Mouse (Mus musculus) heart, embryonic 15.5 days (tissue): Measurements from ENCODE around the gene Hsf3. TPM values are rescaled to one million over a fixed set of nuclear protein-coding genes. Genes with fewer than 3 reads are reported as not detected.
"Not testable (repeated sequence)": the region's sequence is repeated elsewhere in the genome, so short reads cannot be mapped to it uniquely, and the experiment has no call there.

ENCODE experiments used
- ATAC-seq: fragments of 200-750 bp; cut with Nextera tagmentation; replicated peaks from 2 replicates; pipeline ENCODE4 v1.8.0; 2017; ENCODE audit warnings: low read depth, moderate TSS enrichment; ENCODE audit not compliant: insufficient number of reproducible peaks, insufficient read depth, low FRiP score
- H3K27ac ChIP-seq: fragments of 300-500 bp; sonication (generic); 2 replicates; pipeline ENCODE4 v1.5.1; 2015; ENCODE audit warnings: mild to moderate bottlenecking, inconsistent platforms
- H3K27me3 ChIP-seq: fragments of 300-500 bp; sonication (generic); 2 replicates; pipeline ENCODE4 v1.6.1; 2015; ENCODE audit warnings: inconsistent platforms
- H3K36me3 ChIP-seq: fragments of 300-500 bp; sonication (generic); 2 replicates; pipeline ENCODE4 v1.6.1; 2015; ENCODE audit warnings: mild to moderate bottlenecking, inconsistent platforms
- H3K4me1 ChIP-seq: fragments of 300-500 bp; sonication (generic); replicated peaks from 2 replicates; pipeline ENCODE4 v1.6.1; 2015; ENCODE audit warnings: inconsistent platforms
- H3K4me2 ChIP-seq: fragments of 300-500 bp; sonication (generic); 2 replicates; pipeline ENCODE4 v1.6.1; 2015; ENCODE audit warnings: inconsistent platforms, mild to moderate bottlenecking, moderate library complexity
- H3K4me3 ChIP-seq: fragments of 300-500 bp; sonication (generic); 2 replicates; pipeline ENCODE4 v1.5.1; 2015; ENCODE audit warnings: mild to moderate bottlenecking, inconsistent platforms
- H3K9ac ChIP-seq: fragments of 300-500 bp; sonication (generic); 2 replicates; pipeline ENCODE4 v1.6.1; 2015; ENCODE audit warnings: mild to moderate bottlenecking, inconsistent platforms
- H3K9me3 ChIP-seq: fragments of 300-500 bp; sonication (generic); replicated peaks from 2 replicates; pipeline ENCODE4 v1.6.1; 2016; ENCODE audit warnings: inconsistent platforms
- WGBS: fragments of 180-500 bp; shearing (Covaris S2); methylation state at CpG from one replicate; pipeline ENCODE4 v1.1.7; 2015; ENCODE audit warnings: mixed read lengths; 5-methylcytosine and 5-hydroxymethylcytosine counted together
- polyA plus RNA-seq: library from polyadenylated mRNA; unstranded; fragments of >200 nt; fragmentation: Nextera tagmentation; extraction: Ambion mirVana; gene quantifications from 2 replicates; pipeline ENCODE4 v1.2.1, GENCODE M21; 2015

The Hsf3 gene
- polyA plus RNA-seq, result 0.06 and 0.09 TPM in 2 replicates

DNA sequence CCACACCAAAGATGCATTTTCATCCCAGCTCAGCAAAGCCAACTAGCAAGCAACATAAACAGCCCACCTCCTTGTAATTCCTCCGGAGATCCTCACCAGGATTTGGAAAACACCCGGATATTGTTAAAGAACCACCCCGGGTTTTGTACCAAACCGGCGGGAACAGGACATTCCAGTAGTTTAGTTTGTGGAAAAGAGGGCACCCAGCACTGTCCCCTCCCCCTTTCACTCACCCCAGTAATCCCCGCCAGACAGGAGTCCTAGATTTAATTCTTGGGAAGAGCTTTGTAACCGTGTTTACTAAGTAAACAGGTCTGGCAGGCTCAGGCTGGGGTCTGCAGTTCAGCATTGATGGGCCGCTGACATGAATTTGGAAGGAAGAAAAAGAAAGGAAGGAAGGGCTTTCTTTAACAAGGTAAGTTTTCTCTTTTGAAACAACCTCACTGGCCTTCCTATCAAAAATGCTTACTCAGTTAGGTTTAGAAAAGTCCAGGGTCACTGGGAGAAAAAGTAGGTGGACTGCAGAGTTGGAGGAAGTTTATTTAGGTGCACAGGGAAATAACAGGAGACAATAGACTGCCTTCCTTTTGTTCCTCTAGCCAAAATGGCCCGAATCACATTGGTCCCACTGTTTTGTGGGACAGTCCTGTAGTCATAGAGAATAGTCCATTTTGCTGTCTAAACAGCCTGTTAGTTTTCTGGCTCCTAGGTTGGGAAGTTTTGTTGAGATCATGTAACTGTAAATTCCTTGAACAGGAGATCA lies at the start of gene Hsf3:
TSS of gene Hsf3 (minus strand) at position 94 of the 763 bp plus-strand sequence.
- no peaks in the 10 kb centered on the region for H3K36me3 ChIP-seq
- H3K4me1 ChIP-seq, result no peaks in the 10 kb centered on the region
- H3K27ac ChIP-seq, result no peak within 1 kb of the TSS
- no peaks in the 10 kb centered on the region for H3K9me3 ChIP-seq
- H3K9ac ChIP-seq, result no peak within 1 kb of the TSS
- H3K27me3 ChIP-seq, result no peaks in the 10 kb centered on the region
- peak within 1 kb of the TSS; percentile 53 for H3K4me2 ChIP-seq
- ATAC-seq, result no peak
- H3K4me3 ChIP-seq, result peak within 1 kb of the TSS; percentile 45
- WGBS, result 14% methylated on average over 9 of the region's 9 CpGs

DNA sequence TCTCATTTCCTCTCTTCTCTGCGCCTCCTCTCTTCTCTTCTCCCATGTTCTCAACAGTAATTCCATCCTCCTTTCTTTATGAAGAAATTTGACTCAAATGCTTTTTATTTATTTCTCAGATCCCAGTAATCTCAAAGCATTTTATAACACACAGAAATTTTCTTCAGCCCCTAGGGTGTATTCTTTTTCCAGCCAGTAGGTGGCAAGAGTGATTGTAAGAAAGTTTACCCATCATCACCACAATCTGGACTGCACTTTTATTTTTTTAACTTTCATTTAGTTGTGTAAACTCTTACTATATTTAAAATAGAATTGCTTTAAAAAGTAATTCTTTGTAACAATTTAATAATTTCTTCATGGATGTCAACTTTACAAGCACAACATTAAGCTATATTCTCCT lies 45.5 kb upstream of the Hsf3 start:
- no peak for ATAC-seq
- no peak overlapping the region for H3K4me2 ChIP-seq
- H3K9ac ChIP-seq, result no peak overlapping the region
- no peaks in the 10 kb centered on the region for H3K4me1 ChIP-seq
- no peak overlapping the region for H3K27ac ChIP-seq
- H3K27me3 ChIP-seq, result no peaks in the 10 kb centered on the region
- H3K9me3 ChIP-seq, result no peaks in the 10 kb centered on the region
- no peak overlapping the region for H3K4me3 ChIP-seq
- WGBS, result 46% methylated on average over 1 of the region's 1 CpGs
- H3K36me3 ChIP-seq, result no peaks in the 10 kb centered on the region

DNA sequence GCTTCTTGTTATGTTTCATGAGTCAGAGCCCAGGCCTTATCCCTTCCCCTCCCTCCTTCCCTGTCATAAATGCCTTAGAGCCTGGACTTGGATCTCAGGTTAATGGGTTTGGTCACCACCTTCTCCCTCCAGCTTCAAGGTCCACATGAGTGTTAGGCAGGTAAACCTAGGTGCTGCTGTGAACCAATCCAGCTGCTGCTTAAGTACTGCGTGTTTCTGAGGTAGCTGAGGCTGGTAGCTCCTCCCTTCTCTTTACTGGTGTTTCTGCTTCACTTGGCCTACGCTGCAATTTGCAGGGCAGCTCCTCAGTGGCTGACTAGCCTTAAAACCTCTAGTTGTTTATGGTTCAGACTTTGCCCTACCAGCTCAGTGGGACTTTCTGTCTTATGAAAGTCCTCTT lies 945 bp downstream of the Hsf3 start, which contains the start of gene Heph:
TSS of gene Heph (plus strand) at position 211 of the 400 bp plus-strand sequence.
- H3K4me2 ChIP-seq, result peak within 1 kb of the TSS; percentile 53
- no peaks in the 10 kb centered on the region for H3K27me3 ChIP-seq
- no peak for ATAC-seq
- 56% methylated on average over 2 of the region's 2 CpGs for WGBS
- H3K9me3 ChIP-seq, result no peaks in the 10 kb centered on the region
- peak within 1 kb of the TSS; percentile 45 for H3K4me3 ChIP-seq
- no peak within 1 kb of the TSS for H3K27ac ChIP-seq
- H3K4me1 ChIP-seq, result no peaks in the 10 kb centered on the region
- H3K9ac ChIP-seq, result no peak within 1 kb of the TSS
- no peaks in the 10 kb centered on the region for H3K36me3 ChIP-seq

DNA sequence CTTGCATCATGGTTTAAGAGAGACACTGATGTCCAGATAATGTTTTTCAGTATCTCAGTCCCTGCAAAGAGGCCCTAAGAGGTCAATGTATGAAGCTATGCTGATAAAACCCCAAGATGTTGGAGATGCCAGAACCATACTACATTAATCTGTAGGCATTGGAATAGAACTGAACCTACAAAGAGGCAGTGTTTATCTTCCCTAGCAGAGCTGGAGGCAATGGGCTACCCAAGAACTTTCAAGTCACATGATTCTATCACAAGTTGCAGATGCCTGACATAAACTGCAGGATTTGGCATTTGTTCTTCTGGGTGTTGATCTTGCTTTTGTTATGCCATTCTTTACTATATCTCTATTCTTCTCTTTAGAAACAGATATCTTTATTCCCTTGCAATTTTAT lies 36.7 kb downstream of the Hsf3 start:
- no peaks in the 10 kb centered on the region for H3K9me3 ChIP-seq
- H3K9ac ChIP-seq, result no peak overlapping the region
- H3K4me1 ChIP-seq, result no peaks in the 10 kb centered on the region
- no peak overlapping the region for H3K4me3 ChIP-seq
- no peak overlapping the region for H3K4me2 ChIP-seq
- no peak for ATAC-seq
- H3K36me3 ChIP-seq, result no peaks in the 10 kb centered on the region
- H3K27me3 ChIP-seq, result no peaks in the 10 kb centered on the region
- no peak overlapping the region for H3K27ac ChIP-seq

DNA sequence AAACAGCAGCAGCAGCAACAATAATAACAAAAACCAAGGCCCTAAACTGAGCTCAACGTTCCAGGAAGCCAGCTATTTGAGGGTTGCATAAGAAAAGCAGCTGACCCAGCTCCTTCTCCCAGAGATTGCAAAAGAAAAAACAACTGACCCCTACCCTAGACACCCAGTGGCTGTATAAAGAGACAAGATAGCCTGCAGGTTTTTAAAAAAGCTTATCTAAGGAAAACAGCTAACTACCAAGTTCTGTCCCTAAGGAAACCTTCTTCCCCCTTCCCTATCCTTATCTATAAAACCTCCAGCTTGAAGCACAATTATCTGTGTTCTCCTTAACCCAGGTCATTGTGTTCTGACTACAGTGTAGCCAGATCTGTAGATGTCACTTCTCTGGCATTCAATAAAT lies 38.4 kb downstream of the Hsf3 start:
- 11% methylated on average over 1 of the region's 1 CpGs for WGBS
- H3K9ac ChIP-seq, result no peak overlapping the region
- no peak overlapping the region for H3K4me3 ChIP-seq
- no peaks in the 10 kb centered on the region for H3K36me3 ChIP-seq
- ATAC-seq, result no peak
- H3K9me3 ChIP-seq, result no peaks in the 10 kb centered on the region
- no peaks in the 10 kb centered on the region for H3K27me3 ChIP-seq
- no peak overlapping the region for H3K27ac ChIP-seq
- no peaks in the 10 kb centered on the region for H3K4me1 ChIP-seq
- no peak overlapping the region for H3K4me2 ChIP-seq

DNA sequence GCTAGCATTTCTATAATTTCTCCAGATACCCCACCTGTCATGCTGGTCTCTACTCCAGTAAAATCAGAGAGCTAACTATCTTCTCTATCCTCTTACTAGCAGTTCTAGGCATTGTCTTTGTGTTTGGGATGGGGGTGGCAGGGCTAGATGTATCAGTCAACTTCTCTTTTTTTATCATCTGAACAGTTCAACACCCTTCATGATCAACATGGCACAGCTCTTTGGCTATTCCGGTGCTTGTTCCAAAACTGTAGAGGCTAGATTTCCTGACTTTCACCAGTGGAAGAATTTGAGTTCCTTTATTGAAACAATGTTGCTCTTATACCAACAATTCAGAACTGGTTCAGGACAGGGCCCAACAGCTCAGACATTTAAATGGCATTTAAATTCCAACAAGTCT lies 39.1 kb downstream of the Hsf3 start:
- WGBS, result 56% methylated on average over 1 of the region's 1 CpGs
- no peak overlapping the region for H3K4me2 ChIP-seq
- no peak for ATAC-seq
- no peaks in the 10 kb centered on the region for H3K4me1 ChIP-seq
- H3K27ac ChIP-seq, result no peak overlapping the region
- no peak overlapping the region for H3K9ac ChIP-seq
- H3K9me3 ChIP-seq, result no peaks in the 10 kb centered on the region
- H3K36me3 ChIP-seq, result no peaks in the 10 kb centered on the region
- H3K4me3 ChIP-seq, result no peak overlapping the region
- H3K27me3 ChIP-seq, result no peaks in the 10 kb centered on the region

DNA sequence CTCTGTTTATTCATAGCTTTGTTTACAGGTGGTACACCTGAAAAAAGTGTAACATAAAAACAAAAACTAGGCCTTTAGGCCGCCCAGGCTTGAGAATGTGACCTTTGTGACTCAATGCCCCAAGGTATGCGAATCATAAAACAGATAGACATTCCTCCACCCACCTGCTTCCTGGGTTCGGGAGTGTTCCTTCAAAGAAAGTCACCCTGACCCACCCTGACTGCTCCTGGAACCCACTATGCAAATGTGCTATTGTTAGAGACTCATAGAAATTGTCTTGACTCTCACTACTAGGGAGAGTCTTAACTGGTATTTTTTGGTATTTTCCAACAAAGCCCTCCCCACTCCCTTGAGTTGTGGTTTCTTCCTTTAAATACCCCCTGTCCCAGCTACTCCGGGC lies 40.7 kb downstream of the Hsf3 start:
- not testable (repeated sequence) for H3K4me2 ChIP-seq, H3K27me3 ChIP-seq, H3K9me3 ChIP-seq, H3K4me1 ChIP-seq, ATAC-seq, H3K9ac ChIP-seq, H3K27ac ChIP-seq, H3K36me3 ChIP-seq, H3K4me3 ChIP-seq
- WGBS, result 75% methylated on average over 4 of the region's 4 CpGs

DNA sequence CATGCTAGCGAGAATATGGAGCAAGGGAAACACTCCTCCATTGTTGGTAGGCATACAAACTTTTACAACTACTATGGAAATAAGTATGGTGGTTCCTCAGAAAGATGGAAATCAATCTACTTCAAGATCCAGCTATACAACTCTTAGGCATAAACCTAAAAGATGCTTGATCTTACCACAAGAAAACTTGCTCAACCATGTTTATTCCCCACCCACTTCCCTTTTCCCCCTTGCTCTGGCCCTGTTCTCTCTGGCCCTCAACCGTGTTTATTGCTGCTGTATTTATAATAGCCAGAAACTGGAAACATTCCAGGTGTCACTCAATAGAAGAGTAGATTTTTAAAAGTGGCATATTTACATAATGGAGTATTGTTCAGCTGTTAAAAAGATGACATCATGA lies 117.0 kb downstream of the Hsf3 start:
- Histone ChIP-seq H3K9ac (no peak overlapping the region), H3K4me2 (no peak overlapping the region), H3K4me3 (no peak overlapping the region), H3K27me3 (no peaks in the 10 kb centered on the region), H3K4me1 (no peaks in the 10 kb centered on the region), H3K36me3 (no peaks in the 10 kb centered on the region), H3K9me3 (no peaks in the 10 kb centered on the region), H3K27ac (no peak overlapping the region)
- WGBS, result 51% methylated on average over 2 of the region's 2 CpGs
- ATAC-seq, result no peak

DNA sequence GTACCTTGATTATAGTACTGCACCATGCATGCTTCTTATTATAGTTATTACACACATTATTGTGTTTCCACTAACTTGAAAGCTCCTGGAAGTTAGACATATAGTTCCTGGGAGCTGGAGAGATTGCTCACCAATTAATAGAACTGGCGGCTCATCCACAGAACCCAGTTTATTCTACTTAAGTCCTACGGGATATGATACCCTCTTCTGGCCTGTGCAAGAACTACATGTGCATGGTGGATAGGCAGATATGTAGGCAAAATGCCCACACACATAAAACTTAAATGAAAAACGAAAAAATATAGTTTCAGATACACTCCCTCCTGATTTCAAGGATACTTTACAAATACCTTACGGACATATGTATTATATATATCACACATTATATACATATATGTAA lies 126.3 kb downstream of the Hsf3 start:
- Histone ChIP-seq H3K9ac (no peak overlapping the region), H3K27ac (no peak overlapping the region), H3K36me3 (no peaks in the 10 kb centered on the region), H3K4me1 (no peaks in the 10 kb centered on the region), H3K4me3 (no peak overlapping the region), H3K9me3 (no peaks in the 10 kb centered on the region), H3K27me3 (no peaks in the 10 kb centered on the region), H3K4me2 (no peak overlapping the region)
- ATAC-seq, result no peak
- WGBS, result 30% methylated on average over 4 of the region's 4 CpGs

DNA sequence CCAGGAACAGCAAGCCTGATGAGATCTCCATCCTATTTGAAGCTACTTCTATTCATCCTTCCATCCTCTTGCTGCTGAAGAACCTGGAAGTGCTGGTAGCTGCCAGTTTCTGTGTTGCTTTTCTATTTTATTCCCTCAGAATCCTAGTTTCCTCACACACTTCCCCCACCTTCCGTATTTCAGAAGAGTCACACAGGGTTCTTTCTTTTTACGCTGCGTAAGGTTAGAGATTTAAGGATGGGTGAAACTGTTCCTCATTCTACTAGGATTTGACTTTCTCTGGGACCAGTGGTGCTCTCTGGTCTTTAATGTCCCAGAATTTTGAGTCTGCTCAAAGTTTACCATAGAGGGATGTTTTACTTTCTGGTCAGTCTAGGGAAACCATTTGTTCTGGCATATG lies 162.8 kb downstream of the Hsf3 start, which contains the start of gene Vsig4:
TSS of gene Vsig4 (minus strand) at position 101 of the 400 bp plus-strand sequence.
- no peak within 1 kb of the TSS for H3K4me3 ChIP-seq
- no peaks in the 10 kb centered on the region; the same call in 1 of the 2 replicates for H3K9me3 ChIP-seq
- WGBS, result 85% methylated on average over 3 of the region's 3 CpGs
- H3K4me2 ChIP-seq, result no peak within 1 kb of the TSS
- no peaks in the 10 kb centered on the region for H3K36me3 ChIP-seq
- H3K9ac ChIP-seq, result no peak within 1 kb of the TSS
- no peak for ATAC-seq
- no peak within 1 kb of the TSS for H3K27ac ChIP-seq
- H3K27me3 ChIP-seq, result no peaks in the 10 kb centered on the region
- H3K4me1 ChIP-seq, result no peaks in the 10 kb centered on the region

DNA sequence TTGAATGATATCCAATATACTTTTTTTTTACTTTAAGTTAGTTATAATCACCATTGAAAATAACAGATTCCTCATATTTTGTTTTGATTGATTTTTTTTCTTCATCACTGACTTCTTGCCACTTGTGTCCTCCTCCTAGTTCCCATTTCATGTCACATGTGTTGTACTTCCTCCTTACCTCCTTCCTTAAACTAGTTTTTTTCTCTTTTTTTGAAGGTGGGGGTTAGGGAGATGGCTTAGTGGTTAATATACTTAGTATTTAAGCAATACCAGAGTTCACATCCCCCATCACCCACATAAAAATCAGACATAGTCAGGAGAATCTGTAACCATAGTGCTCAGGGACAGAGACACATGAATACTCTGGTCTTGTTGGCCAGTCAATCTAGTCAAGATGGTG lies 199.6 kb downstream of the Hsf3 start:
- Histone ChIP-seq H3K36me3 (no peaks in the 10 kb centered on the region), H3K27ac (no peak overlapping the region), H3K4me2 (no peak overlapping the region), H3K4me3 (no peak overlapping the region), H3K9ac (no peak overlapping the region), H3K27me3 (no peaks in the 10 kb centered on the region), H3K4me1 (no peaks in the 10 kb centered on the region), H3K9me3 (no peaks in the 10 kb centered on the region)
- no peak for ATAC-seq
